Mouse (Mus musculus): Measurements from ENCODE around the gene Mfsd2a. TPM values are rescaled to one million over a fixed set of nuclear protein-coding genes. Genes with fewer than 3 reads are reported as not detected.

The Mfsd2a gene
- polyA plus RNA-seq, 1 experiment from 2014 or later, result 21.7 TPM

Other genes starting within 250 kb of the Mfsd2a start
- 69.4 and 70.1 TPM in 2 replicates for gene Ppt1, start 124.9 kb downstream of the Mfsd2a start, polyA plus RNA-seq (2016; fragmentation: Nextera tagmentation; extraction: Ambion mirVana)
- 28.1 and 44.4 TPM in 2 replicates for gene Cap1, start 75.1 kb downstream of the Mfsd2a start, polyA plus RNA-seq (2016; fragmentation: Nextera tagmentation; extraction: Ambion mirVana)
- 84.0 and 84.3 TPM in 2 replicates for gene Mycl, start 34.5 kb upstream of the Mfsd2a start, polyA plus RNA-seq (2016; fragmentation: Nextera tagmentation; extraction: Ambion mirVana)
- gene Trit1, start 55.4 kb upstream of the Mfsd2a start, polyA plus RNA-seq (2016; fragmentation: Nextera tagmentation; extraction: Ambion mirVana), result 29.3 and 29.7 TPM in 2 replicates
- gene Bmp8b, start 144.0 kb upstream of the Mfsd2a start, polyA plus RNA-seq (2016; fragmentation: Nextera tagmentation; extraction: Ambion mirVana), result 0.17 and 0.24 TPM in 2 replicates
- gene Oxct2b, start 155.1 kb upstream of the Mfsd2a start, polyA plus RNA-seq (2016; fragmentation: Nextera tagmentation; extraction: Ambion mirVana), result 0.15 and 0.17 TPM in 2 replicates
- gene Ppie, start 178.8 kb upstream of the Mfsd2a start, polyA plus RNA-seq (2016; fragmentation: Nextera tagmentation; extraction: Ambion mirVana), result 103 and 109 TPM in 2 replicates
- gene Hpcal4, start 222.0 kb upstream of the Mfsd2a start, polyA plus RNA-seq (2016; fragmentation: Nextera tagmentation; extraction: Ambion mirVana), result 2.5 and 2.6 TPM in 2 replicates
- gene Nt5c1a, start 240.3 kb upstream of the Mfsd2a start, polyA plus RNA-seq (2016; fragmentation: Nextera tagmentation; extraction: Ambion mirVana), result not detected in 2 replicates